Mouse (Mus musculus): ENCODE data around the gene Elfn2.

GRCm38 (mm10) chr15:78736181-78736579 is 17.6 kb upstream of the Elfn2 start:
- TF ChIP-seq CTCF (IDR thresholded peaks at IDR 0.05; ENCODE audit: insufficient read depth, low read length), result no peak
- TF ChIP-seq POLR2A (IDR thresholded peaks at IDR 0.05; ENCODE audit: borderline replicate concordance, extremely low read depth, low read depth, low read length), result no peak

All from lung, adult 2 months (tissue).